Mouse (Mus musculus): ENCODE data around the gene Nbr1.

DNA sequence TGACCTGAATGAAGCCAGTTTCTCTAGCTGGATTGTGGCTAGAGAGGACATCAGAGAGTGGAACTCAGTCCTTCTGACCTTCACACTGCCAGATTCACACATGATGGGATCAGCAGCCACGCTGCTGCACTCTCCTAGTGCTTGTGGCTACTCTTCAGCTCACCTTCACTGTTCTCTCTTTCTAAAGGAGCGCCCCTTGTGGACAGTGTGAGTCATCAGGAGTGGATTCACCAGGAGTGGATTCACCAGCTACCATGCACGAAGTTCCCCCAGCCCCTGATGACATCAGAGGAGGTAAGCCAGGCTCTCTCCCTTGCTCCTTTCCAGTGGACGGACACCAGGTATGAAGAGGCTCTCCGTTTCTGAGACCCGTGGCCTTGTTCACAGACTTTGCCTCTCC, 24.2 kb downstream of the Nbr1 start:
- 0 out of 2 replicates have a peak, but pooled peaks have one; percentile 5 for TF ChIP-seq CTCF (IDR thresholded peaks at IDR 0.05; ENCODE audit: borderline replicate concordance, insufficient read depth, low read depth, low read length)
- no peak for TF ChIP-seq POLR2A (IDR thresholded peaks at IDR 0.05; ENCODE audit: borderline replicate concordance, insufficient read depth, low read length)

Data from cerebellum, adult 2 months (tissue).